Mouse (Mus musculus): ENCODE data around the gene Lekr1. TPM values are rescaled to one million over a fixed set of nuclear protein-coding genes. Genes with fewer than 3 reads are reported as not detected.

Lekr1 gene
- polyA plus RNA-seq, 1 experiment from 2014 or later: 7.0 TPM

GRCm38 (mm10) chr3:65858741-65859348, 192.8 kb downstream of the Lekr1 start:
- Histone ChIP-seq H3K4me1 (ENCODE audit: control insufficient read depth, insufficient read depth, low read length) (peaks cover 14% of the 10 kb centered on the region; the same call in 1 of the 2 replicates), H3K4me2 (ENCODE audit: low read length) (no peak overlapping the region), H3K36me3 (ENCODE audit: control insufficient read depth, insufficient read depth, low read length) (no peaks in the 10 kb centered on the region), H3K27ac (replicated peaks; ENCODE audit: low read depth, low read length) (no peak overlapping the region), H3K9me3 (ENCODE audit: control insufficient read depth, low read length) (no peaks in the 10 kb centered on the region), H3K4me3 (replicated peaks; ENCODE audit: low read depth, low read length) (no peak overlapping the region), H3K9ac (replicated peaks; ENCODE audit: low read length) (no peak overlapping the region), H3K27me3 (ENCODE audit: control insufficient read depth, insufficient read depth, low read length) (no peaks in the 10 kb centered on the region)
- DNase-seq: no peak
- WGBS: 13% methylated on average over 13 of the region's 13 CpGs
- ATAC-seq (ENCODE audit: low FRiP score, low TSS enrichment): no peak

DNA sequence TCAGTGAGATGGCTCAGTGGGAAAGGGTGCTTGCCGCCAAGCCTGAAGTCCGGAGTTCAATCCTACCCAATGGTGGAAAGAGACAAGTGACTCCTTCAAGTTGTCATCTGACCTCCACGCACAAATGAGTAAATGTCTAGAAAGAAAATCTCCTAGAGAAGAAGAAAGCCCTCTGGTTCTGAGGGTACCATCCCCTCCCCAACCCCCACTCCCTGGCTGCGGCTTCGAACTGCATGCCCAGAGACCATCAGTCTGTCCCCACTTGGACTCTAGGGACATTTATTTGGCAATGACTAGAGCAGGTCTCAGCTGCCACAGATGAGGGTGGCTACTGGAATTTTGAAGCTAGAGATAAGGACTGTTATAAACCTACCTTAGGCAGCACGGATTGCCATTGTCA, 193.7 kb downstream of the Lekr1 start:
- no peak for DNase-seq
- Histone ChIP-seq H3K4me3 (replicated peaks; ENCODE audit: low read depth, low read length) (no peak overlapping the region), H3K36me3 (ENCODE audit: control insufficient read depth, insufficient read depth, low read length) (no peaks in the 10 kb centered on the region), H3K4me2 (ENCODE audit: low read length) (no peak overlapping the region), H3K4me1 (ENCODE audit: control insufficient read depth, insufficient read depth, low read length) (peaks cover 14% of the 10 kb centered on the region; the same call in 1 of the 2 replicates), H3K27me3 (ENCODE audit: control insufficient read depth, insufficient read depth, low read length) (no peaks in the 10 kb centered on the region), H3K27ac (replicated peaks; ENCODE audit: low read depth, low read length) (no peak overlapping the region), H3K9ac (replicated peaks; ENCODE audit: low read length) (no peak overlapping the region), H3K9me3 (ENCODE audit: control insufficient read depth, low read length) (no peaks in the 10 kb centered on the region)
- 91% methylated on average over 6 of the region's 6 CpGs for WGBS
- ATAC-seq (ENCODE audit: low FRiP score, low TSS enrichment): no peak

DNA sequence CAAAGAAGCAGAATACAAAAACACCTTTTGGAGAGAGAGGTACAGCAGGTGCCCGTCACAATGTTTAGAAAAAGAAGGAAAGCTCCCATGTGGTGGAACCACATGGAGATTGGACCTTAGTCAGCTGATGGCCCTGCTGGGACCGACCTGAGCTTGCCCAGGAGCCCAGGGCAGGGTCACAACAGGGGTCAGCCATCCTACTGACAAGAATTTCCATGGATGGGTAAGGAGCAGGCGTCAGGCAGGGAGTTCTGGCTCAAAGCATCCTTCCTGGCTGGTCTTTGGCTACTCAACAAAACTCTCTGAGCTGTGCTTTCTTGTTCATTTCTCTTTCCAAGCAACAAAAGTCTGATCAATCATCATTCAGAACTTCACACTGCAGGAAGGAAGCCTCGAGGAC, 194.9 kb downstream of the Lekr1 start:
- Histone ChIP-seq H3K27me3 (ENCODE audit: control insufficient read depth, insufficient read depth, low read length) (no peaks in the 10 kb centered on the region), H3K9me3 (ENCODE audit: control insufficient read depth, low read length) (no peaks in the 10 kb centered on the region), H3K4me2 (ENCODE audit: low read length) (no peak overlapping the region), H3K36me3 (ENCODE audit: control insufficient read depth, insufficient read depth, low read length) (no peaks in the 10 kb centered on the region), H3K4me3 (replicated peaks; ENCODE audit: low read depth, low read length) (no peak overlapping the region), H3K27ac (replicated peaks; ENCODE audit: low read depth, low read length) (no peak overlapping the region), H3K9ac (replicated peaks; ENCODE audit: low read length) (no peak overlapping the region), H3K4me1 (ENCODE audit: control insufficient read depth, insufficient read depth, low read length) (peaks cover 14% of the 10 kb centered on the region; the same call in 1 of the 2 replicates)
- no peak for DNase-seq
- ATAC-seq (ENCODE audit: low FRiP score, low TSS enrichment): no peak
- WGBS: 25% methylated on average over 4 of the region's 4 CpGs

GRCm38 (mm10) chr3:65861471-65861881, 195.4 kb downstream of the Lekr1 start:
- peak; percentile 41 for DNase-seq
- H3K4me2 ChIP-seq (ENCODE audit: low read length): no peak overlapping the region

GRCm38 (mm10) chr3:65863297-65863696, 197.3 kb downstream of the Lekr1 start:
- DNase-seq (peak; percentile 92), ATAC-seq (ENCODE audit: low FRiP score, low TSS enrichment) (peak; percentile 89)
- H3K4me2 ChIP-seq (ENCODE audit: low read length): peak overlapping the region; percentile 43
- H3K36me3 ChIP-seq (ENCODE audit: control insufficient read depth, insufficient read depth, low read length): no peaks in the 10 kb centered on the region
- H3K4me3 ChIP-seq (replicated peaks; ENCODE audit: low read depth, low read length): 0 out of 2 replicates have a peak overlapping the region, but pooled peaks have one; percentile 7
- 2% methylated on average over 11 of the region's 11 CpGs for WGBS
- no peak overlapping the region; the same call in 1 of the 2 replicates for H3K9ac ChIP-seq (replicated peaks; ENCODE audit: low read length)
- H3K9me3 ChIP-seq (ENCODE audit: control insufficient read depth, low read length): no peaks in the 10 kb centered on the region
- H3K27ac ChIP-seq (replicated peaks; ENCODE audit: low read depth, low read length): no peak overlapping the region
- H3K4me1 ChIP-seq (ENCODE audit: control insufficient read depth, insufficient read depth, low read length): peaks cover 13% of the 10 kb centered on the region; the same call in 1 of the 2 replicates
- H3K27me3 ChIP-seq (ENCODE audit: control insufficient read depth, insufficient read depth, low read length): no peaks in the 10 kb centered on the region

More at GRCm38 (mm10) chr3:65861471-65861881, 195.4 kb downstream of the Lekr1 start:
- H3K4me1 ChIP-seq (ENCODE audit: control insufficient read depth, insufficient read depth, low read length): peaks cover 14% of the 10 kb centered on the region; the same call in 1 of the 2 replicates
- ATAC-seq (ENCODE audit: low FRiP score, low TSS enrichment): no peak
- H3K4me3 ChIP-seq (replicated peaks; ENCODE audit: low read depth, low read length): no peak overlapping the region
- 7% methylated on average over 6 of the region's 6 CpGs for WGBS
- no peaks in the 10 kb centered on the region for H3K27me3 ChIP-seq (ENCODE audit: control insufficient read depth, insufficient read depth, low read length)
- H3K9me3 ChIP-seq (ENCODE audit: control insufficient read depth, low read length): no peaks in the 10 kb centered on the region
- H3K36me3 ChIP-seq (ENCODE audit: control insufficient read depth, insufficient read depth, low read length): no peaks in the 10 kb centered on the region
- no peak overlapping the region for H3K9ac ChIP-seq (replicated peaks; ENCODE audit: low read length)
- no peak overlapping the region for H3K27ac ChIP-seq (replicated peaks; ENCODE audit: low read depth, low read length)

- DNase-seq (no peak), ATAC-seq (ENCODE audit: low FRiP score, low TSS enrichment) (no peak)
- WGBS: 36% methylated on average over 16 of the region's 16 CpGs
- H3K9ac ChIP-seq (replicated peaks; ENCODE audit: low read length): no peak overlapping the region; the same call in 1 of the 2 replicates
- no peaks in the 10 kb centered on the region for H3K36me3 ChIP-seq (ENCODE audit: control insufficient read depth, insufficient read depth, low read length)
- peaks cover 7% of the 10 kb centered on the region; the same call in 1 of the 2 replicates for H3K4me1 ChIP-seq (ENCODE audit: control insufficient read depth, insufficient read depth, low read length)
- no peak overlapping the region for H3K27ac ChIP-seq (replicated peaks; ENCODE audit: low read depth, low read length)
- peak overlapping the region; percentile 43 for H3K4me2 ChIP-seq (ENCODE audit: low read length)
- H3K27me3 ChIP-seq (ENCODE audit: control insufficient read depth, insufficient read depth, low read length): no peaks in the 10 kb centered on the region; the same call in 1 of the 2 replicates
- H3K9me3 ChIP-seq (ENCODE audit: control insufficient read depth, low read length): no peaks in the 10 kb centered on the region
- H3K4me3 ChIP-seq (replicated peaks; ENCODE audit: low read depth, low read length): 0 out of 2 replicates have a peak overlapping the region, but pooled peaks have one; percentile 7
Observed at GRCm38 (mm10) chr3:65863762-65864377, 197.8 kb downstream of the Lekr1 start.

DNA sequence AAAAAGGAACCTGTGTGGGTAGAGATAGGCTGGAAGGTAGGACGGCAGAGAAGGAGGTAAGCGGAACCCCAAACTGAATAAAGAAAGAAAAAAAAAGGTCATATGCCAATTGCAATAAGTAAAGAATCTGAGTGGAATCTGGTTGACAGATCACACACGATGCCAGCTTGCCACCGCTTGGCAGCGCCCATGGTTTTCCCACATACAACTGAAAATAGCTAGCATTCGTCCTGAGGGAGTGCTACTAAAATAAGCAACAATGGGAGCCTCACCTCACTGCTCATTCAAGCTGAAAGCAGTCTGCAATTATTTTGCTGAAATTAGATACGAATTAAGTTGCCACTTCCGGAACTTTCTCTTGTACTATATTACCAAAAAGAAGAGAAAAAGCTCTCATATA, 202.9 kb downstream of the Lekr1 start:
- H3K36me3 ChIP-seq (ENCODE audit: control insufficient read depth, insufficient read depth, low read length): no peaks in the 10 kb centered on the region
- no peaks in the 10 kb centered on the region; the same call in 1 of the 2 replicates for H3K27me3 ChIP-seq (ENCODE audit: control insufficient read depth, insufficient read depth, low read length)
- H3K9ac ChIP-seq (replicated peaks; ENCODE audit: low read length): no peak overlapping the region
- H3K4me3 ChIP-seq (replicated peaks; ENCODE audit: low read depth, low read length): no peak overlapping the region
- ATAC-seq (ENCODE audit: low FRiP score, low TSS enrichment): no peak
- H3K9me3 ChIP-seq (ENCODE audit: control insufficient read depth, low read length): no peaks in the 10 kb centered on the region
- peaks cover 10% of the 10 kb centered on the region for H3K4me1 ChIP-seq (ENCODE audit: control insufficient read depth, insufficient read depth, low read length)
- H3K27ac ChIP-seq (replicated peaks; ENCODE audit: low read depth, low read length): no peak overlapping the region
- WGBS: 93% methylated on average over 8 of the region's 8 CpGs
- no peak overlapping the region for H3K4me2 ChIP-seq (ENCODE audit: low read length)
- DNase-seq: no peak

DNA sequence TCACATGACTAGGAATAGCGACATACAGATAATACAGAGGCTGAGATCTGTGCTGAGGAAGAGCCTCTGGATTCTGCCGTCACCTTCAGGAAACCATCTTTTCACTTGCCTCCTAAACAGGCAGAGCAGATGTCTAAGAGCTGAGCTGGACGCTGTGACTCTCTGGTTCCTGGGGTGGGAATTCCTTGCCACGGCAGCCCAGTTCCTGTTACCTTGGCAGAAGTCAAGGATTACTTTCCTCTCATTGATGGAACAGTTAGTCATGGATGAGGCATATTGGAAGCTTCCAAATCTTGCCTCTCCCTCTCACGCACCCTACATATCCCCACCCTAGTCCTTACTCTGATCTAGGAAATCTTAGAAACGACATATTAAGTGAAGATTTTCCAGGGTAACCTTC, 203.7 kb downstream of the Lekr1 start:
- Histone ChIP-seq H3K27ac (replicated peaks; ENCODE audit: low read depth, low read length) (no peak overlapping the region), H3K36me3 (ENCODE audit: control insufficient read depth, insufficient read depth, low read length) (no peaks in the 10 kb centered on the region), H3K4me3 (replicated peaks; ENCODE audit: low read depth, low read length) (no peak overlapping the region), H3K9me3 (ENCODE audit: control insufficient read depth, low read length) (no peaks in the 10 kb centered on the region), H3K4me1 (ENCODE audit: control insufficient read depth, insufficient read depth, low read length) (peaks cover 10% of the 10 kb centered on the region), H3K9ac (replicated peaks; ENCODE audit: low read length) (no peak overlapping the region), H3K27me3 (ENCODE audit: control insufficient read depth, insufficient read depth, low read length) (no peaks in the 10 kb centered on the region; the same call in 1 of the 2 replicates), H3K4me2 (ENCODE audit: low read length) (no peak overlapping the region)
- DNase-seq: no peak
- WGBS: 78% methylated on average over 6 of the region's 6 CpGs
- no peak for ATAC-seq (ENCODE audit: low FRiP score, low TSS enrichment)

Measured in midbrain, embryonic 14.5 days (tissue).